Mouse (Mus musculus) limb, embryonic 15.5 days (tissue): Measurements from ENCODE around the gene Strc. TPM values are rescaled to one million over a fixed set of nuclear protein-coding genes. Genes with fewer than 3 reads are reported as not detected.
A peak's percentile ranks its signal among the peaks of the same experiment; 100 is the strongest.
"Not testable (repeated sequence)": the region's sequence is repeated elsewhere in the genome, so short reads cannot be mapped to it uniquely, and the experiment has no call there.

Source experiments
- ATAC-seq: fragments of 200-750 bp; cut with Nextera tagmentation; 2 replicates; pipeline ENCODE4 v1.8.0; 2017; ENCODE audit warnings: low read depth, moderate TSS enrichment; ENCODE audit not compliant: insufficient number of reproducible peaks, low FRiP score, low TSS enrichment
- H3K27ac ChIP-seq: fragments of 300-500 bp; sonication (generic); 2 replicates; pipeline ENCODE4 v1.5.1; 2015; ENCODE audit warnings: moderate library complexity, mild to moderate bottlenecking, inconsistent platforms
- H3K27me3 ChIP-seq: fragments of 300-500 bp; sonication (generic); 2 replicates; pipeline ENCODE4 v1.6.1; 2015; ENCODE audit warnings: inconsistent platforms
- H3K36me3 ChIP-seq: fragments of 300-500 bp; sonication (generic); 2 replicates; pipeline ENCODE4 v1.6.1; 2015; ENCODE audit warnings: inconsistent platforms
- H3K4me1 ChIP-seq: fragments of 300-500 bp; sonication (generic); 2 replicates; pipeline ENCODE4 v1.6.1; 2015; ENCODE audit warnings: inconsistent platforms
- H3K4me2 ChIP-seq: fragments of 300-500 bp; sonication (generic); 2 replicates; pipeline ENCODE4 v1.6.1; 2015; ENCODE audit warnings: mild to moderate bottlenecking, inconsistent platforms
- H3K4me3 ChIP-seq: fragments of 300-500 bp; sonication (generic); 2 replicates; pipeline ENCODE4 v1.5.1; 2015; ENCODE audit warnings: mild to moderate bottlenecking, inconsistent platforms
- H3K9ac ChIP-seq: fragments of 300-500 bp; sonication (generic); 2 replicates; pipeline ENCODE4 v1.6.1; 2015; ENCODE audit warnings: inconsistent platforms
- H3K9me3 ChIP-seq: fragments of 300-500 bp; sonication (generic); 2 replicates; pipeline ENCODE4 v1.6.1; 2016; ENCODE audit warnings: inconsistent platforms
- WGBS: fragments of 180-500 bp; shearing (Covaris S2); methylation state at CpG from one replicate; pipeline ENCODE4 v1.1.7; 2015; 5-methylcytosine and 5-hydroxymethylcytosine counted together
- polyA plus RNA-seq: library from polyadenylated mRNA; unstranded; fragments of >200 nt; fragmentation: Nextera tagmentation; extraction: Ambion mirVana; gene quantifications from 2 replicates; pipeline ENCODE4 v1.2.1, GENCODE M21; 2015

Strc gene
- not detected in 2 replicates for polyA plus RNA-seq

- not testable (repeated sequence) for H3K4me3 ChIP-seq, H3K27me3 ChIP-seq, H3K27ac ChIP-seq, H3K4me1 ChIP-seq, H3K9me3 ChIP-seq, H3K4me2 ChIP-seq, H3K36me3 ChIP-seq, H3K9ac ChIP-seq, ATAC-seq
- WGBS = 90% methylated on average over 17 of the region's 17 CpGs
These were observed at the start of gene Strc for GRCm38 (mm10) chr2:121386961-121387575. Gene Strc (minus strand): TSS chr2:121387168.

GRCm38 (mm10) chr2:121434854-121435253 is 47.9 kb upstream of the Strc start:
- Histone ChIP-seq H3K9ac (no peak overlapping the region), H3K36me3 (peaks cover 87% of the 10 kb centered on the region), H3K4me1 (no peaks in the 10 kb centered on the region), H3K4me3 (no peak overlapping the region), H3K4me2 (no peak overlapping the region), H3K27me3 (no peaks in the 10 kb centered on the region), H3K27ac (no peak overlapping the region), H3K9me3 (no peaks in the 10 kb centered on the region)
- 97% methylated on average over 1 of the region's 1 CpGs for WGBS
- ATAC-seq = no peak

- 86% methylated on average over 2 of the region's 2 CpGs for WGBS
- H3K4me1 ChIP-seq = no peaks in the 10 kb centered on the region
- ATAC-seq = no peak
- H3K4me3 ChIP-seq = no peak overlapping the region
- no peaks in the 10 kb centered on the region for H3K27me3 ChIP-seq
- no peak overlapping the region for H3K27ac ChIP-seq
- no peaks in the 10 kb centered on the region for H3K9me3 ChIP-seq
- no peak overlapping the region for H3K9ac ChIP-seq
- H3K4me2 ChIP-seq = no peak overlapping the region
- H3K36me3 ChIP-seq = peaks cover 74% of the 10 kb centered on the region
These were observed 38.9 kb upstream of the Strc start for GRCm38 (mm10) chr2:121425890-121426289.

GRCm38 (mm10) chr2:121423166-121423565 is 36.2 kb upstream of the Strc start:
- Histone ChIP-seq H3K4me3 (no peak overlapping the region), H3K27me3 (no peaks in the 10 kb centered on the region), H3K9me3 (no peaks in the 10 kb centered on the region), H3K4me1 (no peaks in the 10 kb centered on the region), H3K4me2 (no peak overlapping the region), H3K27ac (no peak overlapping the region), H3K9ac (no peak overlapping the region), H3K36me3 (peaks cover 58% of the 10 kb centered on the region)
- 91% methylated on average over 2 of the region's 2 CpGs for WGBS
- ATAC-seq = no peak

- WGBS = 83% methylated on average over 3 of the region's 3 CpGs
- Histone ChIP-seq H3K9ac (no peak overlapping the region), H3K9me3 (no peaks in the 10 kb centered on the region), H3K27me3 (no peaks in the 10 kb centered on the region), H3K27ac (no peak overlapping the region), H3K4me2 (no peak overlapping the region), H3K4me3 (no peak overlapping the region), H3K36me3 (peaks cover 43% of the 10 kb centered on the region), H3K4me1 (peaks cover 23% of the 10 kb centered on the region)
- ATAC-seq = no peak
These were observed 31.5 kb upstream of the Strc start for GRCm38 (mm10) chr2:121418476-121418875.

- no peak for ATAC-seq
- WGBS = 89% methylated on average over 6 of the region's 6 CpGs
- Histone ChIP-seq H3K27me3 (no peaks in the 10 kb centered on the region), H3K9ac (no peak overlapping the region), H3K27ac (no peak overlapping the region), H3K36me3 (peaks cover 29% of the 10 kb centered on the region), H3K4me3 (no peak overlapping the region), H3K9me3 (no peaks in the 10 kb centered on the region), H3K4me2 (0 out of 2 replicates have a peak overlapping the region, but pooled peaks have one; percentile 56), H3K4me1 (peaks cover 27% of the 10 kb centered on the region)
These were observed 29.4 kb upstream of the Strc start for GRCm38 (mm10) chr2:121416356-121416755.

GRCm38 (mm10) chr2:121415591-121415990 is 28.6 kb upstream of the Strc start:
- Histone ChIP-seq H3K4me2 (peak overlapping the region; percentile 56), H3K9ac (no peak overlapping the region), H3K36me3 (peaks cover 29% of the 10 kb centered on the region), H3K4me1 (peaks cover 27% of the 10 kb centered on the region), H3K27me3 (no peaks in the 10 kb centered on the region), H3K9me3 (no peaks in the 10 kb centered on the region), H3K27ac (no peak overlapping the region), H3K4me3 (peak overlapping the region; percentile 99)
- 59% methylated on average over 3 of the region's 3 CpGs for WGBS
- ATAC-seq = no peak

- 60% methylated on average over 3 of the region's 3 CpGs for WGBS
- Histone ChIP-seq H3K4me3 (peak overlapping the region; percentile 99), H3K4me2 (peak overlapping the region; percentile 56), H3K9ac (peak overlapping the region; percentile 35; the same call in 1 of the 2 replicates), H3K27me3 (no peaks in the 10 kb centered on the region), H3K27ac (no peak overlapping the region), H3K36me3 (peaks cover 29% of the 10 kb centered on the region), H3K9me3 (no peaks in the 10 kb centered on the region), H3K4me1 (peaks cover 27% of the 10 kb centered on the region)
- no peak for ATAC-seq
These were observed 28.1 kb upstream of the Strc start for GRCm38 (mm10) chr2:121415103-121415502.

- Histone ChIP-seq H3K4me1 (peaks cover 27% of the 10 kb centered on the region), H3K27me3 (no peaks in the 10 kb centered on the region), H3K4me3 (peak overlapping the region; percentile 99), H3K27ac (peak overlapping the region; percentile 98), H3K9me3 (no peaks in the 10 kb centered on the region), H3K4me2 (peak overlapping the region; percentile 56), H3K36me3 (peaks cover 29% of the 10 kb centered on the region), H3K9ac (peak overlapping the region; percentile 99)
- peak; percentile 57 for ATAC-seq
- under 1% methylated on average over 32 of the region's 32 CpGs for WGBS
These were observed 27.2 kb upstream of the Strc start for GRCm38 (mm10) chr2:121414139-121414685.

- H3K9me3 ChIP-seq = no peaks in the 10 kb centered on the region
- under 1% methylated on average over 64 of the region's 68 CpGs for WGBS
These were observed 26.5 kb upstream of the Strc start, which contains the start of the genes Pdia3 and Catsper2 for GRCm38 (mm10) chr2:121413387-121414042. Gene Pdia3 (plus strand): TSS chr2:121413775. Gene Catsper2 (minus strand): TSS chr2:121413792.

GRCm38 (mm10) chr2:121412843-121413386 is 25.9 kb upstream of the Strc start:
- no peak for ATAC-seq
- Histone ChIP-seq H3K9me3 (0 out of 2 replicates have a peak, but pooled peaks cover 2% of the 10 kb centered on the region), H3K9ac (peak overlapping the region; percentile 48), H3K27ac (peak overlapping the region; percentile 98), H3K36me3 (peaks cover 17% of the 10 kb centered on the region), H3K4me2 (peak overlapping the region; percentile 56), H3K4me1 (peaks cover 27% of the 10 kb centered on the region), H3K27me3 (no peaks in the 10 kb centered on the region), H3K4me3 (peak overlapping the region; percentile 99)
- 15% methylated on average over 4 of the region's 4 CpGs for WGBS

More at GRCm38 (mm10) chr2:121413387-121414042, 26.5 kb upstream of the Strc start, which contains the start of the genes Pdia3 and Catsper2:
- peak within 1 kb of the TSS; percentile 56 for H3K4me2 ChIP-seq
- ATAC-seq = peak; percentile 98
- H3K4me3 ChIP-seq = peak within 1 kb of the TSS; percentile 99
- H3K36me3 ChIP-seq = peaks cover 22% of the 10 kb centered on the region
- peak within 1 kb of the TSS; percentile 98 for H3K27ac ChIP-seq
- peak within 1 kb of the TSS; percentile 99 for H3K9ac ChIP-seq
- peaks cover 27% of the 10 kb centered on the region for H3K4me1 ChIP-seq
- H3K27me3 ChIP-seq = no peaks in the 10 kb centered on the region
